Mouse (Mus musculus) lung, postnatal 0 days (tissue): ENCODE measurements around the gene Sae1. TPM values are rescaled to one million over a fixed set of nuclear protein-coding genes. Genes with fewer than 3 reads are reported as not detected.

Experiments
- ATAC-seq: fragments of 200-750 bp; cut with Nextera tagmentation; 2 replicates; pipeline ENCODE4 v1.8.0; 2017; ENCODE audit warnings: moderate library complexity
- DNase-seq: peaks from one replicate; pipeline ENCODE4 v3.0.0-alpha.2; 2016; ENCODE audit warnings: low spot score
- H3K27ac ChIP-seq: fragments of 300-500 bp; sonication (generic); 2 replicates; pipeline ENCODE4 v1.5.1; 2014; ENCODE audit warnings: antibody characterized with exemption, mild to moderate bottlenecking, low read length, mixed read lengths
- H3K27me3 ChIP-seq: fragments of 300-500 bp; sonication (generic); replicated peaks from 2 replicates; pipeline ENCODE4 v1.6.1; 2014; ENCODE audit warnings: low read length, mixed read lengths; ENCODE audit not compliant: insufficient read depth
- H3K36me3 ChIP-seq: fragments of 300-500 bp; sonication (generic); 2 replicates; pipeline ENCODE4 v1.6.1; 2014; ENCODE audit warnings: low read length, mixed read lengths; ENCODE audit not compliant: insufficient read depth
- H3K4me1 ChIP-seq: fragments of 300-500 bp; sonication (generic); 2 replicates; pipeline ENCODE4 v1.6.1; 2014; ENCODE audit warnings: antibody characterized with exemption, low read depth, low read length, mixed read lengths; ENCODE audit not compliant: insufficient read depth
- H3K4me2 ChIP-seq: fragments of 300-500 bp; sonication (generic); replicated peaks from 2 replicates; pipeline ENCODE4 v1.6.1; 2014; ENCODE audit warnings: low read depth, mild to moderate bottlenecking, low read length, moderate library complexity, mixed read lengths
- H3K4me3 ChIP-seq: fragments of 300-500 bp; sonication (generic); 2 replicates; pipeline ENCODE4 v1.5.1; 2014; ENCODE audit warnings: low read depth, low read length
- H3K9ac ChIP-seq: fragments of 300-500 bp; sonication (generic); replicated peaks from 2 replicates; pipeline ENCODE4 v1.6.1; 2014; ENCODE audit warnings: low read depth, mild to moderate bottlenecking
- H3K9me3 ChIP-seq: fragments of 300-500 bp; sonication (generic); 2 replicates; pipeline ENCODE4 v1.6.1; 2016; ENCODE audit warnings: low read length, mixed read lengths
- CTCF ChIP-seq: IDR thresholded peaks from 2 replicates; pipeline ENCODE4 v1.5.1; 2016; ENCODE audit warnings: antibody characterized with exemption, mild to moderate bottlenecking
- EP300 ChIP-seq: IDR thresholded peaks from 2 replicates; pipeline ENCODE4 v1.6.1; 2016; ENCODE audit warnings: antibody characterized with exemption, mild to moderate bottlenecking, control low read depth
- WGBS: fragments of 180-500 bp; shearing (Covaris S2); extraction: QIAGEN DNeasy Blood & Tissue Kit; methylation state at CpG from one replicate; pipeline ENCODE4 v1.1.7; 2014; 5-methylcytosine and 5-hydroxymethylcytosine counted together
- polyA plus RNA-seq: library from polyadenylated mRNA; unstranded; fragments of >200 nt; fragmentation: Nextera tagmentation; extraction: Ambion mirVana; gene quantifications from 2 replicates; pipeline ENCODE4 v1.2.1, GENCODE M21; 2015

Gene Sae1
- polyA plus RNA-seq, 1 experiment from 2014 or later = 84.8 TPM

GRCm38 (mm10) chr7:16412220-16412896 is 24.8 kb upstream of the Sae1 start:
- DNase-seq (peak; percentile 47), ATAC-seq (no peak)
- no peak overlapping the region for H3K4me2 ChIP-seq
- H3K9me3 ChIP-seq = no peaks in the 10 kb centered on the region
- H3K27ac ChIP-seq = no peak overlapping the region
- 73% methylated on average over 8 of the region's 8 CpGs for WGBS
- no peak overlapping the region for H3K4me3 ChIP-seq
- H3K9ac ChIP-seq = no peak overlapping the region
- H3K36me3 ChIP-seq = no peaks in the 10 kb centered on the region
- TF ChIP-seq EP300 (no peak), CTCF (no peak)
- H3K4me1 ChIP-seq = peaks cover 12% of the 10 kb centered on the region; the same call in 1 of the 2 replicates
- H3K27me3 ChIP-seq = no peaks in the 10 kb centered on the region

GRCm38 (mm10) chr7:16411100-16411499 is 23.5 kb upstream of the Sae1 start:
- WGBS = 88% methylated on average over 5 of the region's 5 CpGs
- Histone ChIP-seq H3K27ac (peak overlapping the region; percentile 16; the same call in 1 of the 2 replicates), H3K4me1 (peaks cover 9% of the 10 kb centered on the region; the same call in 1 of the 2 replicates), H3K9me3 (no peaks in the 10 kb centered on the region), H3K4me2 (no peak overlapping the region), H3K27me3 (no peaks in the 10 kb centered on the region), H3K9ac (no peak overlapping the region), H3K36me3 (no peaks in the 10 kb centered on the region), H3K4me3 (no peak overlapping the region)
- DNase-seq (no peak), ATAC-seq (no peak)
- TF ChIP-seq CTCF = no peak
- no peak for TF ChIP-seq EP300

- Histone ChIP-seq H3K36me3 (no peaks in the 10 kb centered on the region), H3K9ac (no peak overlapping the region), H3K4me1 (peaks cover 29% of the 10 kb centered on the region), H3K9me3 (no peaks in the 10 kb centered on the region), H3K27me3 (no peaks in the 10 kb centered on the region), H3K27ac (peak overlapping the region; percentile 20), H3K4me2 (no peak overlapping the region), H3K4me3 (no peak overlapping the region)
- DNase-seq (no peak), ATAC-seq (no peak)
- no peak for TF ChIP-seq CTCF
- TF ChIP-seq EP300 = no peak
- 84% methylated on average over 3 of the region's 3 CpGs for WGBS
Observed at GRCm38 (mm10) chr7:16406978-16407377, 19.4 kb upstream of the Sae1 start.

- Histone ChIP-seq H3K27me3 (no peaks in the 10 kb centered on the region), H3K27ac (peak overlapping the region; percentile 98), H3K4me3 (no peak overlapping the region), H3K4me2 (peak overlapping the region; percentile 35), H3K9me3 (no peaks in the 10 kb centered on the region), H3K4me1 (peaks cover 25% of the 10 kb centered on the region), H3K9ac (peak overlapping the region; percentile 24; the same call in 1 of the 2 replicates), H3K36me3 (no peaks in the 10 kb centered on the region)
- WGBS = 13% methylated on average over 11 of the region's 11 CpGs
- ATAC-seq = peak; percentile 84
- peak; percentile 98 for DNase-seq
- TF ChIP-seq CTCF (no peak), EP300 (peak; percentile 76; the same call in 1 of the 2 replicates)
Observed at GRCm38 (mm10) chr7:16405516-16406351, 18.1 kb upstream of the Sae1 start.

GRCm38 (mm10) chr7:16405073-16405455 is 17.5 kb upstream of the Sae1 start:
- no peaks in the 10 kb centered on the region for H3K27me3 ChIP-seq
- H3K4me1 ChIP-seq = peaks cover 25% of the 10 kb centered on the region
- H3K9ac ChIP-seq = peak overlapping the region; percentile 24; the same call in 1 of the 2 replicates
- 22% methylated on average over 2 of the region's 2 CpGs for WGBS
- peak overlapping the region; percentile 98 for H3K27ac ChIP-seq
- DNase-seq (peak; percentile 81), ATAC-seq (no peak)
- TF ChIP-seq CTCF (no peak), EP300 (no peak)
- peak overlapping the region; percentile 35; the same call in 1 of the 2 replicates for H3K4me2 ChIP-seq
- H3K36me3 ChIP-seq = no peaks in the 10 kb centered on the region
- H3K9me3 ChIP-seq = no peaks in the 10 kb centered on the region
- H3K4me3 ChIP-seq = no peak overlapping the region
